Mouse (Mus musculus): ENCODE results near the gene Tes.

GRCm38 (mm10) chr6:17152551-17152950, 87.6 kb downstream of the Tes start:
- TF ChIP-seq CTCF (IDR thresholded peaks at IDR 0.05; ENCODE audit: extremely low read depth, insufficient read depth, insufficient read length, insufficient replicate concordance) (no peak), POLR2A (IDR thresholded peaks at IDR 0.05; ENCODE audit: low read depth, low read length) (no peak)
